Mouse (Mus musculus) thymus, adult 2 months (tissue): ENCODE data around the gene Tnfrsf22.

Experiments
- CTCF ChIP-seq: fragments of 200-500 bp; IDR thresholded peaks from 2 replicates; pipeline ENCODE4 v1.5.1; 2012; ENCODE audit warnings: mild to moderate bottlenecking, control low read depth, low read length, moderate library complexity, borderline replicate concordance; ENCODE audit not compliant: control insufficient read depth, poor library complexity, insufficient read depth; ENCODE audit errors: extremely low read depth
- POLR2A ChIP-seq: fragments of 200-500 bp; IDR thresholded peaks from 2 replicates; pipeline ENCODE4 v1.6.1; 2012; ENCODE audit warnings: mild to moderate bottlenecking, low read length, control low read depth, moderate library complexity; ENCODE audit not compliant: control insufficient read depth, poor library complexity, insufficient read depth; ENCODE audit errors: extremely low read depth

DNA sequence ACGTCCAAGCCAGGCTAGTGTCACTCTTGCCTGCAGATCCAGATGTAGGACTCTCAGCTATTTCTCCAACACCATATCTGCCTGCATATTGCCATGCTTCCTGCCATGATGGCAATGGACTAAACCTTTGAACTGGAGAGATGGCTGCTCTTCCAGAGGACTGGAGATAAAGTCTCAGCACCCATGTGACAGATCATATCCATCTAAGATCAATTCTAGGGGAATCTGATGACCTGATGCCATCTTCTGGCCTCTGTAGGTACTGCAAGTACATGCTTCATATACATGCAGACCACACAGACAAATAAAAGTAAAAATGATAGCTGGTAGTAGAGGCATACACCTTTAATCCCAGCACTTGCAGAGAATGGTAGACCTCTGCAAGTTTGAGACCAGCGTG, 46.7 kb upstream of the Tnfrsf22 start:
- TF ChIP-seq CTCF, result no peak
- no peak for TF ChIP-seq POLR2A
